Mouse (Mus musculus) CH12.LX (cell line): Measurements from ENCODE around the gene Gm4894.

Source experiments
- MAFK ChIP-seq: IDR thresholded peaks from 2 replicates; pipeline ENCODE4 v1.6.1; 2011; ENCODE audit warnings: low read length, improper control_type of control experiment; ENCODE audit not compliant: insufficient replicate concordance
- MAX ChIP-seq: IDR thresholded peaks from 2 replicates; pipeline ENCODE4 v1.6.1; 2011; ENCODE audit warnings: low read length, improper control_type of control experiment

DNA sequence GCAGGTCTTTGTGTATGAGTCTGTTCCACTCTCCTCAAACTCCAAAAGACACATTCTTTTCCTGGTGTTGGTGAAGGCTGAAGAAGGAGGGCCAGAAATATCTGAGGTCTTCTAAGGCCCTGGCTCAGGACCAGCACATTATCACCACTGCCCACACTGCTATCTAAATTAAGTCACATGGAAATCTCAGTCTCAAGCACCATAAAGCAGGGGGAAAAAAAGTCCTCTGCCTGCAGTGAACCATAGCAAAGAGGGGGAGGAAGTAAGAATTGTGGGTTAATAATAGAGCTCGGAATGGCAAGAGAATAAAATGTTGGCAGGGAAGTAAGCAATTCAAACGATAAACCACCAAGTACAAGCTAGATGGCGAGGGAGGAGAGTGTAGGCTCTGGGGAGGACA, 57.2 kb downstream of the Gm4894 start:
- TF ChIP-seq MAFK, result no peak
- TF ChIP-seq MAX, result no peak
